Mouse (Mus musculus): Measurements from ENCODE around the gene Fkbp8.
A peak's percentile ranks its signal among the peaks of the same experiment; 100 is the strongest.

The Fkbp8 gene

GRCm38 (mm10) chr8:70529741-70530161 is 2.2 kb downstream of the Fkbp8 start:
- no peak for DNase-seq

GRCm38 (mm10) chr8:70530314-70530713 is 2.8 kb downstream of the Fkbp8 start:
- DNase-seq: no peak

- DNase-seq: no peak
Observed at GRCm38 (mm10) chr8:70534281-70534680, 6.8 kb downstream of the Fkbp8 start.

- no peak for DNase-seq
Observed at GRCm38 (mm10) chr8:70535221-70535620, 7.7 kb downstream of the Fkbp8 start.

GRCm38 (mm10) chr8:70535701-70536100 is 8.2 kb downstream of the Fkbp8 start:
- no peak for DNase-seq

- peak; percentile 81 for DNase-seq
Observed at GRCm38 (mm10) chr8:70538024-70538579, 10.6 kb downstream of the Fkbp8 start.

GRCm38 (mm10) chr8:70538633-70539076 is 11.1 kb downstream of the Fkbp8 start:
- peak; percentile 99 for DNase-seq

- peak; percentile 98 for DNase-seq
Observed at GRCm38 (mm10) chr8:70539077-70539813, 11.7 kb downstream of the Fkbp8 start, which contains the start of gene Ell. TSS of gene Ell (plus strand) at chr8:70539457.

- DNase-seq: peak; percentile 72
Observed at GRCm38 (mm10) chr8:70540013-70540506, 12.5 kb downstream of the Fkbp8 start.

GRCm38 (mm10) chr8:70540507-70541071 is 13.1 kb downstream of the Fkbp8 start:
- no peak for DNase-seq

- no peak for DNase-seq
Observed at GRCm38 (mm10) chr8:70541081-70541480, 13.6 kb downstream of the Fkbp8 start.

- peak; percentile 27 for DNase-seq
Observed at GRCm38 (mm10) chr8:70544200-70544687, 16.7 kb downstream of the Fkbp8 start.

GRCm38 (mm10) chr8:70546412-70546811 is 18.9 kb downstream of the Fkbp8 start:
- DNase-seq: no peak

GRCm38 (mm10) chr8:70547762-70548161 is 20.2 kb downstream of the Fkbp8 start:
- no peak for DNase-seq

- DNase-seq: no peak
Observed at GRCm38 (mm10) chr8:70549412-70550184, 22.1 kb downstream of the Fkbp8 start.

- DNase-seq: no peak
Observed at GRCm38 (mm10) chr8:70551558-70552161, 24.1 kb downstream of the Fkbp8 start.

- DNase-seq: no peak
Observed at GRCm38 (mm10) chr8:70552836-70553235, 25.3 kb downstream of the Fkbp8 start.

GRCm38 (mm10) chr8:70553740-70554139 is 26.2 kb downstream of the Fkbp8 start:
- DNase-seq: peak; percentile 83

GRCm38 (mm10) chr8:70555079-70555747 is 27.7 kb downstream of the Fkbp8 start:
- DNase-seq: no peak

- DNase-seq: no peak
Observed at GRCm38 (mm10) chr8:70558334-70558733, 30.8 kb downstream of the Fkbp8 start.

- DNase-seq: no peak
Observed at GRCm38 (mm10) chr8:70558983-70559382, 31.5 kb downstream of the Fkbp8 start.

- DNase-seq: peak; percentile 61
Observed at GRCm38 (mm10) chr8:70560096-70560495, 32.6 kb downstream of the Fkbp8 start.

All from cerebellum, adult 11-12 months (tissue).